Mouse (Mus musculus) intestine, embryonic 14.5 days (tissue): Measurements from ENCODE around the gene Ptafr. TPM values are rescaled to one million over a fixed set of nuclear protein-coding genes. Genes with fewer than 3 reads are reported as not detected.
A peak's percentile ranks its signal among the peaks of the same experiment; 100 is the strongest.

ENCODE experiments used
- ATAC-seq: fragments of 200-750 bp; cut with Nextera tagmentation; replicated peaks from 2 replicates; pipeline ENCODE4 v1.8.0; 2017; ENCODE audit warnings: low read depth, moderate number of reproducible peaks, moderate TSS enrichment, moderate library complexity; ENCODE audit not compliant: low FRiP score, low TSS enrichment
- DNase-seq: peaks from one replicate; pipeline ENCODE4 v3.0.0-alpha.2; 2018; ENCODE audit warnings: low spot score
- H3K27ac ChIP-seq: fragments of 300-500 bp; sonication (generic); 2 replicates; pipeline ENCODE4 v1.5.1; 2014; ENCODE audit warnings: low read depth, mild to moderate bottlenecking, control low read depth
- H3K27me3 ChIP-seq: fragments of 300-500 bp; sonication (generic); replicated peaks from 2 replicates; pipeline ENCODE4 v1.6.1; 2014; ENCODE audit warnings: low read length, control low read depth; ENCODE audit not compliant: control insufficient read depth, insufficient read depth
- H3K36me3 ChIP-seq: fragments of 300-500 bp; sonication (generic); 2 replicates; pipeline ENCODE4 v1.6.1; 2014; ENCODE audit warnings: low read length, control low read depth; ENCODE audit not compliant: control insufficient read depth, insufficient read depth
- H3K4me1 ChIP-seq: fragments of 300-500 bp; sonication (generic); replicated peaks from 2 replicates; pipeline ENCODE4 v1.6.1; 2014; ENCODE audit warnings: low read length, control low read depth, mixed read lengths; ENCODE audit not compliant: control insufficient read depth, insufficient read depth
- H3K4me2 ChIP-seq: fragments of 300-500 bp; sonication (generic); 2 replicates; pipeline ENCODE4 v1.6.1; 2014; ENCODE audit warnings: low read length
- H3K4me3 ChIP-seq: fragments of 300-500 bp; sonication (generic); 2 replicates; pipeline ENCODE4 v1.5.1; 2014; ENCODE audit warnings: low read depth, low read length, control low read depth, mixed read lengths
- H3K9ac ChIP-seq: fragments of 300-500 bp; sonication (generic); 2 replicates; pipeline ENCODE4 v1.6.1; 2014; ENCODE audit warnings: mild to moderate bottlenecking, low read length
- H3K9me3 ChIP-seq: fragments of 300-500 bp; sonication (generic); 2 replicates; pipeline ENCODE4 v1.6.1; 2016; ENCODE audit warnings: low read length, control low read depth; ENCODE audit not compliant: control insufficient read depth
- WGBS: fragments of 180-500 bp; shearing (Covaris S2); extraction: QIAGEN DNeasy Blood & Tissue Kit; methylation state at CpG from one replicate; pipeline ENCODE4 v1.1.7; 2014; 5-methylcytosine and 5-hydroxymethylcytosine counted together
- polyA plus RNA-seq: library from polyadenylated mRNA; unstranded; fragments of >200 nt; fragmentation: Nextera tagmentation; extraction: Ambion mirVana; gene quantifications from 2 replicates; pipeline ENCODE4 v1.2.1, GENCODE M21; 2014

The Ptafr gene
- polyA plus RNA-seq, 1 experiment from 2014 or later = 0.57 TPM

GRCm38 (mm10) chr4:132571190-132571589 is 7.3 kb downstream of the Ptafr start:
- Histone ChIP-seq H3K36me3 (no peaks in the 10 kb centered on the region), H3K27ac (peak overlapping the region; percentile 55), H3K4me2 (no peak overlapping the region), H3K9me3 (no peaks in the 10 kb centered on the region), H3K9ac (no peak overlapping the region), H3K4me1 (peaks cover 8% of the 10 kb centered on the region; the same call in 1 of the 2 replicates), H3K27me3 (no peaks in the 10 kb centered on the region), H3K4me3 (no peak overlapping the region)
- DNase-seq (no peak), ATAC-seq (no peak)
- WGBS = 53% methylated on average over 9 of the region's 9 CpGs

GRCm38 (mm10) chr4:132573327-132573726 is 9.5 kb downstream of the Ptafr start:
- Histone ChIP-seq H3K36me3 (no peaks in the 10 kb centered on the region), H3K27me3 (no peaks in the 10 kb centered on the region), H3K4me1 (peaks cover 8% of the 10 kb centered on the region; the same call in 1 of the 2 replicates), H3K4me2 (no peak overlapping the region), H3K9me3 (no peaks in the 10 kb centered on the region), H3K9ac (no peak overlapping the region), H3K27ac (no peak overlapping the region), H3K4me3 (no peak overlapping the region)
- 44% methylated on average over 11 of the region's 11 CpGs for WGBS
- ATAC-seq = no peak
- DNase-seq = no peak

- no peak for ATAC-seq
- peaks cover 8% of the 10 kb centered on the region; the same call in 1 of the 2 replicates for H3K4me1 ChIP-seq
- no peak overlapping the region for H3K9ac ChIP-seq
- no peak for DNase-seq
- 89% methylated on average over 1 of the region's 1 CpGs for WGBS
- no peak overlapping the region for H3K27ac ChIP-seq
- H3K36me3 ChIP-seq = no peaks in the 10 kb centered on the region
- H3K4me3 ChIP-seq = no peak overlapping the region
- no peak overlapping the region for H3K4me2 ChIP-seq
- H3K9me3 ChIP-seq = no peaks in the 10 kb centered on the region
- no peaks in the 10 kb centered on the region for H3K27me3 ChIP-seq
These were observed 11.0 kb downstream of the Ptafr start for GRCm38 (mm10) chr4:132574809-132575347.

- Histone ChIP-seq H3K4me1 (no peaks in the 10 kb centered on the region), H3K36me3 (no peaks in the 10 kb centered on the region), H3K4me2 (no peak overlapping the region), H3K27me3 (no peaks in the 10 kb centered on the region), H3K4me3 (no peak overlapping the region), H3K9ac (no peak overlapping the region), H3K9me3 (no peaks in the 10 kb centered on the region), H3K27ac (no peak overlapping the region)
- no peak for ATAC-seq
- WGBS = 68% methylated on average over 3 of the region's 3 CpGs
- DNase-seq = no peak
These were observed 19.9 kb downstream of the Ptafr start for GRCm38 (mm10) chr4:132583781-132584180.

- no peak overlapping the region for H3K27ac ChIP-seq
- no peak overlapping the region for H3K4me3 ChIP-seq
- no peaks in the 10 kb centered on the region for H3K9me3 ChIP-seq
- DNase-seq (no peak), ATAC-seq (no peak)
- no peak overlapping the region for H3K9ac ChIP-seq
- H3K36me3 ChIP-seq = no peaks in the 10 kb centered on the region
- 76% methylated on average over 2 of the region's 2 CpGs for WGBS
- no peaks in the 10 kb centered on the region for H3K27me3 ChIP-seq
- no peak overlapping the region for H3K4me2 ChIP-seq
- H3K4me1 ChIP-seq = no peaks in the 10 kb centered on the region
These were observed 21.1 kb downstream of the Ptafr start for GRCm38 (mm10) chr4:132584975-132585374.

- Histone ChIP-seq H3K9ac (no peak overlapping the region), H3K9me3 (no peaks in the 10 kb centered on the region), H3K4me1 (no peaks in the 10 kb centered on the region), H3K4me3 (no peak overlapping the region), H3K27me3 (no peaks in the 10 kb centered on the region), H3K36me3 (no peaks in the 10 kb centered on the region), H3K4me2 (no peak overlapping the region), H3K27ac (no peak overlapping the region)
- no peak for ATAC-seq
- 94% methylated on average over 4 of the region's 4 CpGs for WGBS
- DNase-seq = no peak
These were observed 22.4 kb downstream of the Ptafr start for GRCm38 (mm10) chr4:132586282-132586681.

GRCm38 (mm10) chr4:132588512-132588911 is 24.6 kb downstream of the Ptafr start:
- WGBS = 63% methylated on average over 3 of the region's 3 CpGs
- H3K9ac ChIP-seq = no peak overlapping the region
- H3K27me3 ChIP-seq = no peaks in the 10 kb centered on the region
- DNase-seq (no peak), ATAC-seq (no peak)
- H3K9me3 ChIP-seq = no peaks in the 10 kb centered on the region
- no peaks in the 10 kb centered on the region for H3K4me1 ChIP-seq
- no peak overlapping the region for H3K4me2 ChIP-seq
- H3K36me3 ChIP-seq = no peaks in the 10 kb centered on the region
- H3K4me3 ChIP-seq = no peak overlapping the region
- no peak overlapping the region for H3K27ac ChIP-seq

GRCm38 (mm10) chr4:132590642-132591041 is 26.8 kb downstream of the Ptafr start:
- Histone ChIP-seq H3K9me3 (no peaks in the 10 kb centered on the region), H3K4me2 (no peak overlapping the region), H3K27ac (no peak overlapping the region), H3K4me1 (no peaks in the 10 kb centered on the region), H3K4me3 (no peak overlapping the region), H3K36me3 (no peaks in the 10 kb centered on the region), H3K27me3 (no peaks in the 10 kb centered on the region), H3K9ac (no peak overlapping the region)
- ATAC-seq (no peak), DNase-seq (no peak)
- WGBS = 83% methylated on average over 10 of the region's 10 CpGs

GRCm38 (mm10) chr4:132592958-132593357 is 29.1 kb downstream of the Ptafr start:
- no peak overlapping the region for H3K4me2 ChIP-seq
- no peak overlapping the region for H3K27ac ChIP-seq
- DNase-seq (no peak), ATAC-seq (no peak)
- no peak overlapping the region for H3K9ac ChIP-seq
- no peaks in the 10 kb centered on the region for H3K27me3 ChIP-seq
- H3K36me3 ChIP-seq = no peaks in the 10 kb centered on the region
- H3K4me3 ChIP-seq = no peak overlapping the region
- 91% methylated on average over 9 of the region's 9 CpGs for WGBS
- H3K9me3 ChIP-seq = no peaks in the 10 kb centered on the region
- H3K4me1 ChIP-seq = no peaks in the 10 kb centered on the region
